Mouse (Mus musculus) limb, embryonic 12.5 days (tissue): ENCODE results near the gene Plekha3. TPM values are rescaled to one million over a fixed set of nuclear protein-coding genes. Genes with fewer than 3 reads are reported as not detected.

Source experiments
- ATAC-seq: fragments of 200-750 bp; cut with Nextera tagmentation; 2 replicates; pipeline ENCODE4 v1.8.0; 2017; ENCODE audit warnings: low read depth, moderate TSS enrichment; ENCODE audit not compliant: insufficient number of reproducible peaks, insufficient read depth, low FRiP score, low TSS enrichment
- H3K27ac ChIP-seq: fragments of 300-500 bp; sonication (generic); 2 replicates; pipeline ENCODE4 v1.5.1; 2016; ENCODE audit warnings: mild to moderate bottlenecking, moderate library complexity
- H3K27me3 ChIP-seq: fragments of 300-500 bp; sonication (generic); 2 replicates; pipeline ENCODE4 v1.6.1; 2016; ENCODE audit warnings: mild to moderate bottlenecking, moderate library complexity
- H3K36me3 ChIP-seq: fragments of 300-500 bp; sonication (generic); 2 replicates; pipeline ENCODE4 v1.6.1; 2016; ENCODE audit warnings: mild to moderate bottlenecking, moderate library complexity
- H3K4me1 ChIP-seq: fragments of 300-500 bp; sonication (generic); replicated peaks from 2 replicates; pipeline ENCODE4 v1.6.1; 2016
- H3K4me2 ChIP-seq: fragments of 300-500 bp; sonication (generic); 2 replicates; pipeline ENCODE4 v1.6.1; 2016; ENCODE audit warnings: mild to moderate bottlenecking, moderate library complexity
- H3K4me3 ChIP-seq: fragments of 300-500 bp; sonication (generic); replicated peaks from 2 replicates; pipeline ENCODE4 v1.5.1; 2016; ENCODE audit warnings: mild to moderate bottlenecking
- H3K9ac ChIP-seq: fragments of 300-500 bp; sonication (generic); replicated peaks from 2 replicates; pipeline ENCODE4 v1.6.1; 2016; ENCODE audit warnings: mild to moderate bottlenecking, moderate library complexity
- H3K9me3 ChIP-seq: fragments of 300-500 bp; sonication (generic); 2 replicates; pipeline ENCODE4 v1.6.1; 2016; ENCODE audit warnings: mild to moderate bottlenecking, moderate library complexity
- WGBS: fragments of 180-500 bp; shearing (Covaris S2); methylation state at CpG from one replicate; pipeline ENCODE4 v1.1.7; 2016; 5-methylcytosine and 5-hydroxymethylcytosine counted together
- polyA plus RNA-seq: library from polyadenylated mRNA; unstranded; fragments of >200 nt; fragmentation: Nextera tagmentation; extraction: Ambion mirVana; gene quantifications from 2 replicates; pipeline ENCODE4 v1.2.1, GENCODE M21; 2016

The Plekha3 gene
- polyA plus RNA-seq, 1 experiment from 2014 or later, result 14.3 TPM

DNA sequence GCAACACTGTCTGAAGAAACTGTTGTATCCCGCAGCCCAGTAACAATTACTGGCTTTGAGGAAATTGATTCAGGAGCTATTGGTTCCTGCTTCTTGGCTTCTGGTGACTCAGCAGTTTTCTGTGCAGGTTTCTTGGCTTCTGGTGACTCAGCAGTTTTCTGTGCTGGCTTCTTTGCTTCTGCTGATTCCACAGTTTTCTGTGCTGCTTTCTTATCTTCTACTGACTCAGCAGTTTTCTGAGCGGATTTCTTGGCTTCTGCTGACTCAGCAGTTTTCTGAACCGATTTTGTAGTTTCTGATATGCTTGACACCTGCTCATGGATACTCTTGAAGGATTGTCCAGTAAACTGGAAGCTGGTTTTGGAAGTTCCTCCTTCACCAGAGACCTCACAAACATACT is 33.4 kb downstream of the Plekha3 start:
- Histone ChIP-seq H3K9me3 (peaks cover 30% of the 10 kb centered on the region), H3K27me3 (no peaks in the 10 kb centered on the region), H3K4me3 (no peak overlapping the region), H3K4me2 (no peak overlapping the region), H3K4me1 (no peaks in the 10 kb centered on the region), H3K9ac (no peak overlapping the region), H3K27ac (no peak overlapping the region), H3K36me3 (peaks cover 30% of the 10 kb centered on the region)
- no peak for ATAC-seq
- 95% methylated on average over 3 of the region's 3 CpGs for WGBS

DNA sequence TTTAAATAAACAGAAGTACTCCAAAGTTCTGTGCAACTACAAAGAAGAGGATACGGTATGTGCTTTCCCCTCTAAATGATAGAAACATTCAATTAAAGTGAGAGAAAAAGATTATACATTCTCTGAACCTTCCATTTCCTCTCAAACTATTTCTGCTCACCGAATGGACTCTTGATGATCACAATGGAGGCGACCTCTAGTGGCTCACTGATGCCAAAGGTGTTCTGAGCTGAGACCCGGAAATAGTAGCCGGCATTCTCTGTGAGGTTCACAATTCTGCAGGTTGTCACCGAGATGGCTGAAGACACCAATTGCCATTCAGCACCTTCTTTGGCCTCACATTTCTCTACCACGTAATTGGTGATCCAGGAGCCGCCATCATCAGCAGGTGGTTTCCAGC is 39.9 kb downstream of the Plekha3 start:
- Histone ChIP-seq H3K27ac (no peak overlapping the region), H3K4me2 (no peak overlapping the region), H3K4me1 (no peaks in the 10 kb centered on the region), H3K9me3 (peaks cover 29% of the 10 kb centered on the region), H3K9ac (no peak overlapping the region), H3K36me3 (peaks cover 22% of the 10 kb centered on the region), H3K27me3 (no peaks in the 10 kb centered on the region), H3K4me3 (no peak overlapping the region)
- WGBS, result 68% methylated on average over 8 of the region's 8 CpGs
- ATAC-seq, result no peak

DNA sequence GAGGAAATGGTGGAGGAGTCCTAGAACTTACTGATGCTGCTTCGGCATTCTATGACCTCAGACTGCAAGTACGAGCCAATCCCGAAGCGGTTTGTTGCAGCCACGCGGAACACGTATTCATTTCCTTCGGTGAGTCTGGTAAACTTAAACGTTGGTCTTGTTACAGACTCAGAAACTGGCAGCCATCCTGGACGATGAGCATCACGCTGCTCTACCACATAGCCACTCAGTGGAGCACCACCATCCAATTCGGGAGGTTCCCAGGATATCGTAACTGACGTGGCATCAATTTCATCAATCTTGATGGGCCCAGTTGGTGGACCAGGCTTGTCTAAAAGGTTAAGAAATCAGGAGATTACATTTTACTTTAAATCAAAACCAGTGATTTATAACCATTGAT is 44.6 kb downstream of the Plekha3 start:
- ATAC-seq, result no peak
- Histone ChIP-seq H3K36me3 (no peaks in the 10 kb centered on the region), H3K4me2 (no peak overlapping the region), H3K27me3 (no peaks in the 10 kb centered on the region), H3K9ac (no peak overlapping the region), H3K4me3 (no peak overlapping the region), H3K4me1 (no peaks in the 10 kb centered on the region), H3K27ac (no peak overlapping the region), H3K9me3 (peaks cover 15% of the 10 kb centered on the region; the same call in 1 of the 2 replicates)
- 94% methylated on average over 14 of the region's 14 CpGs for WGBS

Other genes starting within 250 kb of the Plekha3 start
- gene Prkra, start 27.3 kb upstream of the Plekha3 start, polyA plus RNA-seq, result 82.8 and 86.5 TPM in 2 replicates
- 0.61 and 0.90 TPM in 2 replicates for gene Pjvk, start 26.8 kb upstream of the Plekha3 start, polyA plus RNA-seq
- gene Fkbp7, start 2.2 kb upstream of the Plekha3 start, polyA plus RNA-seq, result 59.5 and 66.4 TPM in 2 replicates